Mouse (Mus musculus) c-Kit-negative CD71-positive TER-119-positive erythroid progenitor cells, embryonic 14.5 days (primary cell): ENCODE measurements around the gene Mien1.

Source experiments
- DNase-seq: peaks from one replicate; pipeline ENCODE4 v3.0.0-alpha.2; 2013; ENCODE audit warnings: low read depth, low spot score

Gene Mien1

GRCm38 (mm10) chr11:98438331-98439158 lies at the start of gene Mien1:
TSS of gene Mien1 (minus strand) at chr11:98438991.
- peak; percentile 81 for DNase-seq

- no peak for DNase-seq
Observed at GRCm38 (mm10) chr11:98487526-98488040, 48.8 kb upstream of the Mien1 start.

DNA sequence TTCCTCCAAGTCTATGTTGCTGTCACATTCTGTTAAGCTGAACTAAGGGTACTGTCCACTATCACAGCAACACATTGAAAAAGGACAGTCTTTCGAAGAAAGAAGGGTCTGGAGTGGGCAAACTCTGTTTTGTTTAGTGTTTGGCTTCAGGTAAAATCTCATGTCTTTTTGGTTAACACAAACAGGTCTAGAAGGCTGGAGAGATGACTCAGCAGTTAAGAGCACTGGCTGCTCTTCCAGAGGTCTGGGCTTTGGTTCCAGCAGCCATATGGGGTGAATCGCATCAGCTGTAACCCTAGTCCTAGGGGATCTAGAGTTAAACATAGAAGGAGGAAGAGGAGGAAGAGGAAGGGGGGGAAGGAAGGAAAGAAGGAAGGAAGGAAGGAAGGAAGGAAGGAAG lies 47.0 kb upstream of the Mien1 start:
- no peak for DNase-seq

GRCm38 (mm10) chr11:98482067-98482466 lies 43.3 kb upstream of the Mien1 start:
- DNase-seq, result no peak

DNA sequence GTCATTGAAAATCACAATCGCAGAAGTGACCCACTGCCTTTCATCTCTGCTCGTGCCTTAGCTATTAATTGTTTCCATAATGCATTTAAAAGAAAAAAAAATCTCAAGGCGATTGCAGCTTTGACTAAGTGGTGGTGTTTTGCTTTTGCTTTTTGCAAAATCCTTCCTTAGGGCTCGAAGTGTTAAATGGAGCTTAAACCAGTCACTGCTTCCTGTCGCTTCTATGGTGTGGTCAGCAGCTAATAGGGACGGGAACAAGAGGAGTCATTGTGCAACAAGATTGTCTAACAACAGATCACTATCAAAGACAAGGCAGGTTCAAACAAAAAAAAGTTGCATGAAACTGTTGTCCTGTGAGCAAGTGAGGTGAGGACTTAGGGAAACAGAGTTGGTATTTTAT lies 42.4 kb upstream of the Mien1 start:
- DNase-seq, result no peak

DNA sequence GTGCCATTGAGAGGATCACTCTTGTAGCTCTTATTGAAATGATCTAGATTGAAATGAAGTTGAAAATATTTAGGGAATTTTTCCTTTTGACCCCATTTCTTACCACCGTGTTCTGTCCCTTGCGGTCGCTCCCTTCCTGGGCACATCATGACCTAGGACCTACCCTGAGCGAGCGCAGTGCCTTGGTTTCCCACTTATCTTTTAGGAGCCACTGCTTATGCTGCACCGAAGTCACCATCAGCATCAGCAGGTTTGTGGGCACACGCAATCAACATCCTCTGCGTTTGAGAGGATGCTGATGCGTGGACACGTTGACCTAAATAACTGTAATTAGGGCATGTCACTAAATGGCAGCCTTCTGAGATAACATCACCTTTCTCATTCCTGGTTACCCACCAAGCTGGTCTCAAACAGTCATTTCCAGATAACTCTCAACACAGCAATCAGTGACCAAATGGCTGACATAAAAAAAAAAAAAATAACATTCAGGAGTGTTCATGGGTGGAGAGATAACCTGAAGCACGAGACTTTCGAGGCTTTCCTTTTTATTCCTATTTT lies 41.2 kb upstream of the Mien1 start:
- DNase-seq, result no peak

GRCm38 (mm10) chr11:98479026-98479939 lies 40.5 kb upstream of the Mien1 start:
- no peak for DNase-seq

- no peak for DNase-seq
Observed at GRCm38 (mm10) chr11:98477011-98477701, 38.4 kb upstream of the Mien1 start.

GRCm38 (mm10) chr11:98476434-98476807 lies 37.6 kb upstream of the Mien1 start:
- no peak for DNase-seq

DNA sequence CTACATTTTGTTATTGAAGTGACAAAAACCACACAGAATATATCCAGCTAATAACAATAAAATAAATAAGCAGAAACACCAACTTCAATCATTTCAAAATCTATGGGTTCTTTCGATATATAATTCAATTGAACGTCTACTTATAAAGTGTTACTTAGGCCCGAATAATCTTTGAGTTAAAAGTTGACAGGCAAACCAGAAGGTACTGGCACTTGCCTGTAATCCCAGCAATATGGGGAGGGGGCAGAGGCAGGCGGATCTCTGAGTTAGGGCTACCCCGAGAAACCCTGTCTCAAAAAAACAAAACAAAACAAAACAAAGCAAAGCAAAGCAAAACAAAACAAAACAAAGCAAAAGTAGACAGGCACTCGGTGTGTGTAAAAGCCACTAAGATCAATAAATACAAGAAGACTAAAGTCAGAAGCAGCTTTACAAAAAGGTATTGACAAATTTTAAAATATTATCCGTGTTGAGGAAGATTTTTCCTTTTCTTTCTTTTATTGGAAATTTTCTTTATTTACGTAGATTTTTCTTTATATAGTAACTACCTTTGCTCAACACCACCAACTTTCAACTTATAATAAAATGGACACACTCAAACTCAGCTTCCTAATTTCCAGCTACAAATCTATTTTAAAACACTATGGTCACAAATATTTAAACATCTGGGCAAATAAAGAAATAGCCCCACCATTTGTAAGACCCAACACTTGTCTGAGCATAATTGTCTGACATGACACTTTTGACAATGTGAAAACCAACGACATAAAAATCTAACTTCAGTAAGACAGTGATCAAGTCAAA lies 37.0 kb upstream of the Mien1 start:
- DNase-seq, result no peak

GRCm38 (mm10) chr11:98474967-98475366 lies 36.2 kb upstream of the Mien1 start:
- DNase-seq, result no peak

- DNase-seq, result no peak
Observed at GRCm38 (mm10) chr11:98473916-98474479, 35.2 kb upstream of the Mien1 start.

DNA sequence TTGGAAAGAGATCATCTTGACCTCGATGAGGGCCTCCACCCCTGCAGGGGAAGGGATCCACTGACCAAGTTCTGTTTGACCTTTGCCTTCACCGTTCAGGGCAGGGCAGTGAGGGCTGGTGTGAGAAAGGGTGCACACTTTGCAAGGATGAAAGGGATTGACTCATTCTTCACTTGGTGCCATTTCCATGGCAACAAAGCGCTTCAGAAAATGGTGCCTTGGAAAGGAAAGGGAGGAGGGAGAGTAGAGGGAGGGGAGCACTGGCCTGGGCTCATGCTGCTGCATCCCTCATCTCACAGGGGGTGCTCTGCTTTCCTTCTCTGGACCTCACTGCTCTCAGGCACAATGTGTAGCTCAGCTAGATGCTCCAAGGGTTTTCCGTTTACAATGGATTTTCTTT lies 33.9 kb upstream of the Mien1 start:
- DNase-seq, result no peak

DNA sequence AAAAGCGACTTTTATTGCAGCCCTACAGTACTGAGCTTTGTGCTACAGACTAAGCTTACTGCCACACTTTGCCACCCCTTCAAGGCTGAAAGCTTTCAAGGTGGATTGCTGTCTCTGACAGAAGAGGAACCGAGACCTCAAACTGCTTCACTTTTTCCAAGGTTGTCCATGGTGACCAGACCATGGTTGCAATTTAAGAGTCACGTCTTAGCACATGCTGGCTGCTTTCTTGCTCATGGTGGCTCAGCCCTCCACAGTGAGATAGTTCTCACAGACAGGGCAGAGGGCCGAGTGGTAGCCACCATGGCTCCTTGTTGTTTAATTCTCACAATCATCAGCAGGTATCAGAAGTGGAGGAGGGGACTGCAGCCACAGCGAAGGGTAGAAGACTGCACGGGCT lies 32.0 kb upstream of the Mien1 start:
- no peak for DNase-seq

DNA sequence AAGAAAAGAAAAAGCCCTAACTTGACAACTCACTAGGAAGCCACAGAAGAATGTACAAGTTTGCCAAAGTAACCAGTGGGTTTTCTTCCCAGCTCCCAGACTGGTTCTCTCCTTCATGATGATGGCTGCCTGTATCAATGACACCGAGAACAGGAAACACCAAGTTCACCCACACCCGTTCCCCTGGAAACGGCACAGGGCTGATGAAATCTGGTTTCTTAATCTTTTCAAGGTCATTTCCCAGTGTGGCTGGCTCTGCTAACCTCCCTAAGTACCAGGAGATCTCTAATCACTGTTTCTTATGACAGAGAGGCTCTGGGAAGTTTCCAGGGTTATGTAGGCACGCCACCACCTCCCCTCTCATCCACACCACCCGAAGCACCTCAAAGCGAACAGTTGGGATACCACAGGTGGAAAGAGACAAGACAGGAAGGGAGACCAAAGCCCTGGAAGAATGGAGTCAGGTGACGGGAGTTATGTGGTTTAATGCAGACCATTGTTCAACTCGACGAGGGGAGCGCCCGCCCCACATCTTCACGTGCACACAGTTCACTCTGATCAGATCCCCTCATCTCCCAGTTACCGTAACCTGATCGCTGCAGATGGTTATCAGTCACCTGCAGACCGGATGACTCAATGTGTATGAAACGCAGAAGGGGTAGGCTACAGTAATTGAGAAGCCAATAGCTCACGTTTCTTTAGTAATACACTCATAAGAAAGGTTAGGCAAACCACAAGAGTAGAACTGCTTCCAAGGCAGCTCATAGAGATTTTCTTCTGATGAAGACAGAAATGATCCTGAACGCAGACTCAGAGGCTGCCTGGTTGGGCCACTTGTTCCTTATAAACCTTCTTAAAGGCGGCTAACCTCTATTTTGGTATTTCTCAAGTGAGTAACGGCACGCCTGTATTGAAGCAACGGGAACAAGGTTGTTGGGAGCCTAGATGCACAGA lies 31.2 kb upstream of the Mien1 start:
- no peak for DNase-seq

DNA sequence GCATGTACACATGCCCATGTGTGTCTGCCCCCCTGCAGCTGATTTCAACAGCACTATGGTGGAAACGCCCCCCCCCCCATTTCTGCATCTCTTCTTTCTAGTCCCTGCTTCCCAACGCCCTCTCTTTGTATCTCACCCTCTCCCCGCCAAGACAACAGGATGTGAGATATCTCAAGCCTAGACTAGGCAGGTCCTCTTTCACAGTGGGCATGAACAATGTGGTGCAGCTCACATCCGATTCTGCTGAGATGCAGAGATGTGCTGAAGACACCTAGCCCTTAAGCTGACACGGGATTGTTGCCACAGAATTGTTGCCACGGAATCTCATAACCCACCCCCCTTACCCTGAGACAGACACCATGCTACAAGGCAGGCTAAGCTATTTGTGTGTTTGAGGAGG lies 25.7 kb upstream of the Mien1 start:
- no peak for DNase-seq

- DNase-seq, result no peak
Observed at GRCm38 (mm10) chr11:98463911-98464310, 25.1 kb upstream of the Mien1 start.

- DNase-seq, result no peak
Observed at GRCm38 (mm10) chr11:98462255-98462654, 23.5 kb upstream of the Mien1 start.

GRCm38 (mm10) chr11:98461109-98461720 lies 22.4 kb upstream of the Mien1 start:
- no peak for DNase-seq
